Mouse (Mus musculus) frontal cortex, postnatal 10 days (tissue): Measurements from ENCODE around the gene Tgfbr1.

Source experiments
- DNase-seq, 2 experiments: peaks; one replicate each; pipeline ENCODE4 v3.0.0; 2022; ENCODE audit warnings: low spot score in 2 of 2, mixed read lengths in 1 of 2

The Tgfbr1 gene

DNA sequence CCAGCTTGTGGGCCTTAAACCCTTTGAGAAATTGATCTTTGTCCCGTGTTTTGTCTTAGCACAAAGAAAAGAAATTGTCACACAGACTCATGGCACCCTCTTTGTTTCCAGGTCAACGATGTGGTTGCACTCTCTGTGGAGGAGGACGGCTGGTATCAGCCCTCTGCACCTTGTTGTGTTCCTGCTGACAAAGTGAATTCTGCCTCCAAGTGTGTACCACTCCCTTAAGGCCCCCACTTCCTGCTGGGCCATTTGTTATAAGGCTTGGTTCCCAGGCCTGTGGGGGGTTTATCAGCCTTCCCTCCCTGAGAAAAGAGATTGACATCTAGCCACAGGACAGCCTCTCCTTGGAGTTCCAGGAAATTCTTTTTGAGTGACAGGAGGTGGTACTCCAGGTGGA lies 69.2 kb downstream of the Tgfbr1 start:
- DNase-seq: no peak

DNA sequence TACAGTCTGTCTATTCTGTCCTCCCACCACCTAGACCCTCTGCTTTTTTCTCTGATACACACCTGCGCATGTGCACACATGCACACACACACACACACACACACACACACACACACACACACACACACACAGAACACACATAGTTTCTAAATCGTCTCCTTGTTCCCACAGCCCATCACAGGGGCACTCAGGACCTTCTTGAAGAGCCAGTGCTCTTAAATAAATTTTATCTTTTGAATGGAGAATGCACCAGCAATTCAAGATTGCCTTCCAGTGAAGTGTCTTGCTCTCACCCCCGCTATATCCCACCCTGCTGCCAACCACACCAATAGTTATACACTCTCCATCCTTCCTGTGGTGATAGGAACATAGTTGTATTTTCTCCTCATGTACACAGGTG lies 69.9 kb downstream of the Tgfbr1 start:
- no peak for DNase-seq

DNA sequence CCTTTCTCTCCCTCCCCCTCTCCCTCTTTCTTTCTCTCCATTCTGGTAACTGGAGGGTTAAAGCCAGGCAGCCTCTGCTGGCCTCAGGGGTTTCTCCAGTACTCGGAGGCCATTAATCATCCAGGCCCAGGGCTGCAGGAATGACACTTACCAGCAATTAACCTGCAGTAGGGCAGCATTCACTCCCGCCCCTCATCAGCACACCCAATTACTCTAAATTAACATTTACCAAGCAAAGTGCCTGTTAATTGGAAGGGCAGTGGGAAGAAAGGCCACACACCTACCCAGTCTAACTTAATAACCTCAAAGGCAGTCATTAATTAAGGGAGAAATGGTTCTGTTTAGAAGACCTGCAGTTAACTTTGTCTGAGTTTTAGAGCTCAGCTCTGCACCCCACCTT lies 71.4 kb downstream of the Tgfbr1 start:
- DNase-seq: no peak

DNA sequence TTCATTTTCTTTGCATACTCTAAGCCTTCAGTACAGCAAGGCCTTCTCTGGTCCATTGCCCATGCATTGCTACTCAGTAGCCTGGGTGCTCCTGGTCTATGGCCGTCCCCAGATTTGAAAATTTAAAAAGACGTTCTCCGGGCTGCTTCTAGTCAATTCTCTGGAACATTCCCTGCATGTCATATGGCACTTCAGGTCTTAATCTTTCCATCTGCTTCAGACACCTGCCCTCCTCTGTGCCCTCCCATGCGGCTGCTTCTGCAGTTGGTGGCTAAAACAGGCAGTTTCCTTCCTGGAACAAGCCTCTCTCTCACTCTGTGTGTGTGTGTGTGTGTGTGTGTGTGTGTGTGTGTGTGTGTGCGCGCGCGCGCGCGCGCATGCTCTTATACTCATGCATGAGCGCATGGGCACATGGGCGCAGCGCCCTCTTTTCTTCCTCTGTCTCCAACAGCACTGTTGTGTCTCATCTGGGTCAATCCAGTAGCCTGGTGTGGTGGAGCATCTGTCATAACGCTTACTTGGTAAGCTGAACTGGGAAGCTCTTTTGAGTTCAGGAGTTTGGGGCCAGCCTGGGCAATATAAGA lies 72.3 kb downstream of the Tgfbr1 start:
- DNase-seq: no peak

DNA sequence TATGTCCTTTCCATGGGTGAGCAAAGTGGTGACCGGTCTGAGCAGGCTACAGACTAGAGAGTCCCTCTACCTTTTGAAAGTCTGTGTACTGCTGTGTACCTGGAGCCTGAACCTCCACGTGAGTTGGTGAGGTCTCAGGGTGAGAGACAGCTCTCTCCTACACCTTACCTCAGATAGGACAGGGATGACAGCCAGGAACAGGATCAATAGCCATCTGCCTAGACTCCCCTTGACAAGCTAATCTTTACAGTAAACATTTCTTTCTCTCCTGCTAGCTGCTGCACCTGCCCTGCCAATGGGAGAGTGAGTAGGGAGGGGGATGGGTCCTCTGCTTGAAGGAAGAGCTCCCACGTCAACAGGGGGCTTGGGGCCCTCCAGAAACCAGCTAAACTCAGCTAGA lies 74.6 kb downstream of the Tgfbr1 start:
- DNase-seq: no peak

DNA sequence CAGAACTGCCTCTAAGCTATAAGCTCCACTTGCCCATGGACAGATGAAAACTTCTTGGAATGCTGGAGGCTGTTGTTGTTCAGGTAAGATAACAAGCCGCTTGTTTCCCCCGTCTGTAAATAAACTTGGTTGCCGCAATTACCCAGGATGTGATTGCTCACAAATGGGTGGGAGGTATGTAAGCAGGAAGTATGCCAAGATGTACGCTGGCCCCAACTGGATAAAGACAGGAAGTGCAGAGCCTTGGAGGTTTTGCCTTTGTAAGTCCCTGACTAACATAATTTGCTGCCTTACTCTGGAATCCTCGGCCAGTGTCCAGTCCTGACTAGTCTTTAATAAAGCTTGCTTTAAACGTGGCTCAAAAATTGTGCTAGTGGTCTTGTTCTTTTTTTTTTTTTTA lies 77.5 kb downstream of the Tgfbr1 start:
- no peak for DNase-seq

DNA sequence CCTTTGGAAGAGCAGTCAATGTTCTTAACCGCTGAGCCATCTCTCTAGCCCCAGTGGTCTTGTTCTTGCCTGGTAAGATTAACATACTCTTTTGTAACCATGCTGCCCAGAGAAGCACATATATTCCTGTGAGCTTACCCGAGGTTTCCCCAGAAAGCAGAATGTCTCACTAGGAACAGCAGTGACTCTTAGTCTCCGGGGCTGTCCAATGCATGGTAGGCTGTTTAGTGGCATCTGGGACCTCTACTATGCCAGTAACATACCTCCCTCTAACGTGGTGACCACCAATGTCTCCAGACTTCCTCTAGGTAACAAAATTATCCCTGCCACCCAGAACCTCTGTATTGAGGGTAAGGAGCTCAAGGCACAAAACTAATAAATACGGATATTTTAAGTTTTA lies 78.1 kb downstream of the Tgfbr1 start:
- DNase-seq: no peak

DNA sequence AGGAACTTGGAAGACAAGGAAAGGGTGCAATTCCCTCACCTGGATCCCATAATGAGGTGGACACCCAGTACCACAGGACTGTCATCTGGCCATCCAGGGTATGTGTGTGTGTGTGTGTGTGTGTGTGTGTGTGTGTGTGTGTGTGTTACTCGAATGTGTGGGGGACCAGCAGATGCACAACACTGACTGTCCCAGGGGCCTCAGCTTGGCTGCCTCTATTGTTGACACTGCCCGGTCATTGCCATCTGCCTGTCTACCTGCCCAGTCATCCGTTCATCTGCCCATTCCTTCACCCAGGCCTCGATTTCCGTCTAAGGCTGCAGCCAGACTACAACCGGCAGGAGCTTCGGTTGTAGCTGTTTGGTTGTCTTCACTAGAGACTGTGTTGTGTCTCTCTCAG lies 79.7 kb downstream of the Tgfbr1 start:
- no peak for DNase-seq

DNA sequence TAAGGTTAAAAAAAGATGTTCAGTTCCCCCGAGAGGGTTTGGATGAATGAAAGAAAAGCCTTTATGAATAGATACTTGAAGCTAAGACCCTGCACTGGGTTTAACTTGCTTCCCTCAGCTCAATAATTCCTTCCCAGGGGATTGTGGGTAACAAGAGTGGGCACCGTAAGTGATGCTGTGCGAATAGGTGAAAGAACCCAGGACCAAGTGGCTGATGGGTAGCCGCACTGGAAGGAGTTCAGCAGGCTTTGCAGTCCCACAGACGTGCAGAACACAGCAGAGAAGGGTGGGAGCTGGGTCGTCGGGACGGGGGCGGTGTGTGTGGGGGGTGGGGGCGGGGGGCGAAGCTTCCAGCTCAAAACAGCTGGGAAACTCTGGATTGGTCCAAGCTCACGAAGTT lies 82.1 kb downstream of the Tgfbr1 start:
- no peak for DNase-seq

DNA sequence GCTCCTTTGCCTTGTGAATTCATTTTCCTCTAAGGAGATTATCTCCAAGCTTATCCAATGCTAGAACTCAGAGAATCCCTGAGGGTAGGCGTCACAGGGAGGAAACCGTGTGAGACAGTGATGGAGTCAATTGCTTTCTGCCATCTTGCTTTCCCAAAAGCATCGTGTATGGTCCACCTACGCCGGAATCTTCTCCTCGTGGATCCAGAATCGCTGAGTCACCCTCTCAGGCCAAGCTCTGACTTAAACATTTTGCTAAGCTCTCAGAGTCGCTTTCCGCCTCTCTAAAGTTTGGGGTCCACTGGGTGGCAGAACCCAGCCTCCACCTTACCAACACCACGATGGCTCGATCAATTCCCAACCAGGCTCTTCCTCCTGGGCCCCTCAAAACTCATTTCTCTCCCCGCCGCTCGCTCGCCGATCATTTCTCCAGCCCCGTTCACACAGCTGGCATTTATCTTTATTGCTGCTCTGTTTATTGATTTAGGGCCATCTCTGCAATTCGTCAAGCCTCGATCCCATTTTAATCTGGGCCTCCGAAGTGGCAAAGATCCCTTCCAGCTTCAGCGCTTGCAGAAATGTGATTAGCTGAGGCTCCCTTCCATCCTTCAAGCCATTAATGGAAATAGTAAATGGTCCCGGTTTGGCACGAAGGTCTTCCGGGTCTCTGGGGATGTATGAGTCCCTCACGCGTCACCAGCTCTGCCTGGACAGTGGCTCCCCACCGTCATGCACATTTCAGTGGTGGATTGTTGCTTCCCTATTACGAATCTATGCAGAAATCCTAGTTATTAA lies 82.7 kb downstream of the Tgfbr1 start:
- no peak for DNase-seq

DNA sequence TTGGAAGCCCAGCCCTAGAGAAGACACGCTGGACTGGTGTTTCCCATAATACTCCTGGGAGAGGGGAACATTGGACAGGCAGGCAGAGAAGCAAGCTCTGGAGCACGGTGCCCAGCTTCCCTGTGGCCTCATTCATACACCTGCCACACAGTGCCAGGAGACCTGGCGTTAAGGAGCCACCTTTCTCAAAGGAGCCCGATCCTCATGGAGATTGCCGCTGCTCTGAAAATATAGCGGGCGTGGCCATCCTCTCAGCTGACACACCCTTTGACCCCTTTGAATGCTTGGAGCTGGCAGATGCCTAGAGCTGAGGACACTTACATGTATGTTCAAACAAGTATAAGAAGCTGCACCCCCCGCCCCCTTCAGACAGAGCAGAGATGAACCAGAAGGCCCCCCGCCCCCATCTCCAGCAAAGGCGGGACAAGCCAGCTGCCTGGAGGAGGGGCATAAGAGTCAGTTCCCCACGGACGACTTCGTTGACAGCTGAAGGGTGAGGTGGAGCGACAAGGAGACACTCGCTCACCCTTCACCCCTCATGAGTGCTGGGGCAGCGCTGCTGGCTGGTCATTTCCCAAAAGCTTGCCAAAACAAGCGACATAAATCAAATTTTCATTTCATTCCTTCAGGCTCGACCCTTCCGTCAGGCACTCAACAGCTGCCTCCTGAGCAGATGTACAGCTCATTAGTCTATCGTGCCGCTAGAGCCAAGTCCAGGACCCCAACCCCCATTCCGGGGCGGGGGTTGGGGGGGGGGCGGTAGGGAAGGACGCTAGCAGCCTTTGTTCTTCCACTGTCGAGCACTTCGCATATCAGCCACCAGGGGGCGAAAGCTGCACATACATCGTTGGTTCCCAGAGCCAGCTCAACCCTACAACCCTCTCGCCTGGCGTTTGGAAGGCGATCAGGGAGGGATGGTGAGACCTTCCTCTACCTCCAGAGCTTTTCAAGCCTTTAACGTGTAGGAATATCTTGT lies 84.6 kb downstream of the Tgfbr1 start:
- DNase-seq: peak; percentile 82 to 87

DNA sequence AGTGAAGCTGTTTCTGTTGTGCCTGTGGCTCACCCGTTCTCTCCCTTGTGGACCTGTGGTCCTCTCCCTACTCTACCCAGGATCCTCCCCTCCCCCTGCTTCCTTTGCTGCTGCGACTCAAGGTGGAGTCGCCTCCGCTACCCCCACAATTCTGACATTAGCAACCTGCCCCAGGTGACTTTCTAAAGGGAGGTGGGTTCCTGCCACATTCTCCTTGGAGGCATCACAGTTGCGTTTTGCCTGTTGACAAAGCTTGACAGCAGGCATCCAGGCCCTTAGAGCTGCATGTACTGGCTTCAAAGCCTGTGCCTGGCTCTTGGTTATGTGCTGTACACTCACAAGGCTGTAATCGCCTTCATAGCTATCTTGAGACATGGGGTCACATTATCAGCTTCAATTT lies 85.9 kb downstream of the Tgfbr1 start:
- no peak for DNase-seq

DNA sequence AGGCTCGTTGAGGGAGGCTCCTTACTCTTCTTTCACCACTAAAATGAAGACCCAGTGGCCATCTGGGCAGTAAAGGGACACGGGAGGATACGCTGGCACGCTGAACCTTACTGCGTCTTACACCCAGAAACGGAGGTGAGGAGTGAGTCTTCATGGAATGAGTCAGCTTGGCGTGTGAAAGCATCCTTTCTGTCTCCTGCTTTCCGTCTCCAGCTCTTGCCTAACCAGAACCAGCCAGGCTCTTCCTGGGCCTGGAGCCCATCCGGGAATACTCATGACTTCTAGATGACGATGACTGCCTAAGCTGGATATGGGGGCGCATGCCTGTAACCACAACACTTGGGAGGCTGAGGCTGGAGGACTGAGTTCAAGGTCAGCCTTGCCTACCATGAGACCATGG lies 87.9 kb downstream of the Tgfbr1 start:
- DNase-seq: no peak

DNA sequence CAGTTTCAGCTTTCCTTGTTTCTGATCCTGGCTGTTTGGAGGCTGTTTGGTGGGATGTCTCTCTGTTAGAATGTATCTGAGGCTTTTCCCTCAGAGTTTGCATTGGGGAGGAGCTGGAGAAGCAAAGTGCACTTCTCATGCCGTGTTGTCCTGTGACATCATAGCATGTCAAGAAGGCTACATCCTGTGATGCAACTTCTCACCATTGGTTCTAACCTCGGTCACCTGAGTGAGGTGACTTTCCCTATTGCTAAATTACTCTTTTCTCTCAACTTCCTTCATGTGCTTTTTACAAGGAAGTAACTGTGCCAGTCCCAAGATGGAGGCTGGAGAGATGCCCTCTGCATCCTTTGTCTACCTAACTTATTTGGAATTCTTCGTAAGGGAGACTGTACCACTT lies 95.5 kb downstream of the Tgfbr1 start:
- no peak for DNase-seq

DNA sequence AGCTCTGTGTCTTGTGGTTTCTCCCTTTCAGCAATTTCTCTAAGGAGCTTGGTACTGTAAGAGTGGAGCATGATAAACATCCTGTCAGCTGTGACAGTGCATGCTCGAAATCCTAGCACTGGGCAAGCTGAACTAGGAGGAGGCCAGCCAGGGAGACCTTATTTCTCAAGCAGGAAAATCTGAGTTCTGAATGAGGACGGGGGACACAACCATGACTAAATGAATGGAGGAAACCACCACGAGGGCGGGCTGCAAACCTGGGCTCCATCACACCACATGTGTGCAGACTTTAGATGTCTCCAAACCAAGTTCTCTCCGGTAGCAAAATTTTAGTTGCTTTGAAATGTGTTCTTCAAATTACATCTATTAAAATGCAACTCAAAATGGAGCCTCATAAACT lies 96.1 kb downstream of the Tgfbr1 start:
- no peak for DNase-seq

DNA sequence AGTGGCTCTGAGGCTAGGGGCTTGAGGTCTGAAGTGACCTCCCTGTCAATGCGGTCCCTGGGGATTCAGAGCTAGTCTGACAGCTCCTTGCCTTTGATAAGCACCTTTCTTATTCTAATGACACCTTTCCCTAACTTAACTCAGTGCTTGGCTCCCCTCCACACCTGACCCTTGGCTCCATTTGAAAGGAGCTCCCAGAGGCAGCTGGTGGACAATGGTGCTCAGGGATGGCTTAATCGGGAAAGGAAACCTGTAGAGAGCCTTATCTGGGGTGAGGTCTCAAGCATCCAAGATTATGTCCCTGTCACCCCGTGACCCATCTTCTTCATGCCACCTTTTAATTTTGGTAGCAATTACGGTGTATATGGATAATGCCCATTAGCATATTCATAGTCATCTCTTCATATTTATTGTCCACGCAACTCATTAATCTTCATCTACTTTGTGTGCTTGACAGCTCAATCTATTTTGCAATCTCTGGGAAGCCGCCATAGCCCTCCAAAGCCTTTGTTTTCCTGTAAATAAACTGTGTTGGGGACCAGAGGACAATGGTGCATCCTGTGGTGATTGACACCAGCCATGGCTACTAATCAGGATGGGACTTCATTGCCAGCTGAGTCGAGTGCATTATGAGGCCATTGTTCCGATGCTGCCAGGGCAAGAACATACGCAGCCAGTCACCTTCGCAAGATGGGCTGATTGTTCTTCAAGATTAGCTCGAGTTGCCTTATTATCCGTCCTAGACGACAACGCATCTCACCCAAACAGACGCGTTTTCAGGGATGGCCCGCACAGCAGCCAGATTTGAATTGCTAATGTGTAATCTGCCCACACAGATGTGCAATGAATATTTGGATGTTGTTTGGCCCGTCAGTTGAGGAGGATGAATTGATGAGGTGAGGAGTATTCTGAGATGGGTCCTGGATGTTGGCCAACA lies 96.8 kb downstream of the Tgfbr1 start:
- no peak for DNase-seq
